Mouse (Mus musculus) macrophage (primary cell): ENCODE data around the gene Klhl29. TPM values are rescaled to one million over a fixed set of nuclear protein-coding genes. Genes with fewer than 3 reads are reported as not detected.

Experiments
- H3K27ac ChIP-seq: fragments of 350-480 bp; formaldehyde crosslinking; 2 replicates; pipeline ENCODE4 v1.9.0; 2021
- H3K36me3 ChIP-seq: fragments of 350-480 bp; formaldehyde crosslinking; 2 replicates; pipeline ENCODE4 v1.9.0; 2021; ENCODE audit errors: inconsistent target
- H3K4me3 ChIP-seq: fragments of 350-480 bp; formaldehyde crosslinking; 2 replicates; pipeline ENCODE4 v1.9.0; 2021; ENCODE audit errors: inconsistent target
- H3K79me2 ChIP-seq: fragments of 350-480 bp; formaldehyde crosslinking; 2 replicates; pipeline ENCODE4 v1.9.0; 2021; ENCODE audit errors: inconsistent target
- WGBS: methylation state at CpG from one replicate; pipeline ENCODE4 v1.1.7; 2026; ENCODE audit warnings: inconsistent platforms; ENCODE audit not compliant: missing documents; 5-methylcytosine and 5-hydroxymethylcytosine counted together
- polyA plus RNA-seq: library from polyadenylated mRNA; stranded (reverse); fragments of 250-400 nt; gene quantifications from 3 replicates; pipeline ENCODE4 v1.2.4, GENCODE M21; 2018; ENCODE audit warnings: inconsistent platforms

The Klhl29 gene
- polyA plus RNA-seq, 1 experiment from 2014 or later = not detected

DNA sequence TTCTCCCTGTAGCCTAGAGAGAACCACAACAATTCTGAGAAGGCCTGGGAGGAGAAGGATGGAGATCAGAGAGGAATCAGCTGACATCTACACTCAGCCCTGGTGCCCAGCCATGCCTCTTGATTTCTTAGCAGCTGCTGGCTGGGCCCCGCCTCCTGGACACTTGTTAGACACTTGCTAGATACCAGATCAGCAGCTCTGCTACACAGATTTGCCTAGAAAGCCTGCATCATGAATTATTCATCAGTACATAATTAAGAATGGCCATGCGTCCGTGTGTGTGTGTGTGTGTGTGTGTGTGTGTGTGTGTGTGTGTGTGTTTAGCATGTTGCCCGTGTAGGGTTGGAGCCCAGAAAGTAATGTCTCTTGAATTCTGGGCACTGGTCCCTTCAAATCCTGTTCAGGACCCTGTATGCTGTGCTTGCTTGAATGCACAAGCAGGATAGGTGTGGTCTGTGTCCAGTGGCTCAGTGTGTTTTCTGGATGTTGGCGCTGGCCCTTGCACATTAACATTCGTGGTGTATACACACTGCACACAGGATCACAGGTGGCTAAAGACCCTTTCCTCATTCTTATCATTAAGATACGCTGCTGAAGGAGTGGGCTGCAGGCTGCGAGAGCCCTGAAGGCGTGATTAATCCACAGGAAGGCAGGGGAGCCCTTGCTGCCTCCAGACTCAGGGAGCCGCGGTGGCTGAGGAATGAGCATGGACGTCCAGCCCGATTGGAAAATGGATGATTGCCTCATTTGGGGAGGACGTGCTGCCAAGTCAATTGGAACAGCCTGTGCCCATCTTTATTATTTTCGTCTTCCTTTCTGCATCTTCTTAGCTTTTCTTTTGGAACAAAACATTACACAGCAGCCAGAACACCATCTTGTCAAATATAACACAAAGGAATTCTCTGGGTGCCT is 159.4 kb downstream of the Klhl29 start:
- H3K27ac ChIP-seq = no peak overlapping the region
- 85% methylated on average over 13 of the region's 15 CpGs for WGBS
- H3K36me3 ChIP-seq = no peaks in the 10 kb centered on the region
- no peaks in the 10 kb centered on the region for H3K79me2 ChIP-seq
- H3K4me3 ChIP-seq = no peak overlapping the region

DNA sequence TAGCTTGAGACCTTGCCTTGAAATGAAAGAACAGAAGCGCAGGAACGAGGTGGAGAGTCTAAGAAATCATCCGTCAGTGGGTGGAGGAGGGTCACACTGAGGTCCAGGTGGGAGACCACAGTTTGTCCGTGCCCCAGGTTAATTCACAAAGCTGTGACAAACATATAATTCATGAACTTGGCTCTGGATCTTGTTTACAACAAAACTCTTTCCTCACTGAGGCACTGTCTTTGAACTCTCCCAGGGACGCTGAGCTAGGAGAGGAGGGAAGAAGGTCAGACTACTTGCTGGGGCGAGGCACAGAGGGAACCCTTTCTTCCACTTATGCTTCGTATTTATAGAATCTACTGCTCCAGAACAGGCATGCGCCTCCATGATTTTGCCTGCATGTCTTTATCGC is 161.2 kb downstream of the Klhl29 start:
- H3K36me3 ChIP-seq = no peaks in the 10 kb centered on the region
- H3K79me2 ChIP-seq = no peaks in the 10 kb centered on the region
- WGBS = 79% methylated on average over 9 of the region's 9 CpGs
- H3K4me3 ChIP-seq = no peak overlapping the region
- no peak overlapping the region for H3K27ac ChIP-seq

DNA sequence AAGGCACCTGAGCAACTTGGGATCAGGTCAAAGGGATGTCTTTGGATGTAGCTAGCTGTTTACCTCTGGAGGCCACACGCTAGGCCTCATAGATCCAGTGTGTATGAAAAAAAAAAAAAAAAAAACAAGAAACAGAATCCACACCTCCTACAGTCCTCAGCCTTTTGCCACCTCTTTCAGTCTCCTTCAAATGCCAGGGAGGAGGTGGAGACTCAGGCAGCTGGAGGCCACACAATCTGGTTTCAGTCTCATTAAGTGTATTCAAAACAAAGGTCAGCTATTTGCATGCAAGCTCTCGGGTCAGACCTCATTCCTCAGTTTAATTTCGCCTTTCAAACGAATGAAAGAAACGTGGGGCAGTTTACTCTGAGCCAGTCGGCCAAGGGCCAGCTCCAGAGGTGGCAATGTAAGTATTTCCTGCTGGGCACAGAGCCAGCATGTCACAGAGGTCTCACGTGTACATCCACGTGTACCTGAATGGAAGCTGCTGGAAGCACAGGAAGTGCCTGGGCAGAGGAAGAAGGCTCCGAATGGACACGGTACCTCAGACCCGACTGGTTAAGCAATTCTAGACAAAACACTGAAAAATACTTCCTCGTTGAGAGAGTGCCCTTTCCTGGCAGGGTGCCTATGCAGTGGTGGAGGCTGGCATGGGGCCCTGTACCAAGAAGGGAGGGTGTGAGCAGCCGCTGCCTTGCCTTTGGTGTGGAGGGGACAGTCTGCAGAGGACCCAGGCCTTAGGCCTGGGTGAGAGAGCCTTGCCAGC is 162.0 kb downstream of the Klhl29 start:
- H3K4me3 ChIP-seq = no peak overlapping the region
- H3K27ac ChIP-seq = no peak overlapping the region
- H3K79me2 ChIP-seq = no peaks in the 10 kb centered on the region
- no peaks in the 10 kb centered on the region for H3K36me3 ChIP-seq
- WGBS = 3% methylated on average over 12 of the region's 13 CpGs

DNA sequence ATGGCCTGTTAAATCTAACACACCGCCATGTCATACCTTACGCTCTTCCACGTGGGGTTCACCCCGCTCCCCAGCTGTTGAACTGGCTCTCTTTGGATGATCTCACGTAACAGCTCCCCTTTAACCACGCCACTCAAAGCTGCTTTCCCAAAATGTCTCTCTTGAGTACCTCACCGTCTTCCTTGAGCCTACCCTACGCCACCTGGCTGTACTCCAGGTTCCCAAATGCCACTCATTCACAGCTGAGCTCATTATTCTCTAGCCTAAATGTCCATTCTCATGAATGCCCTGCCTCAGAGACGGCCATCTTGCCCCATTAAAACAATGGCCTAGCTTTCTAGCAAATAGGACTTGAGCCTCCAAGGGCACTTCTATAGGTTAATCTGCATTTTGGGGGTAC is 163.6 kb downstream of the Klhl29 start:
- H3K4me3 ChIP-seq = no peak overlapping the region
- H3K79me2 ChIP-seq = no peaks in the 10 kb centered on the region
- no peaks in the 10 kb centered on the region for H3K36me3 ChIP-seq
- no peak overlapping the region for H3K27ac ChIP-seq
- WGBS = 92% methylated on average over 9 of the region's 9 CpGs

DNA sequence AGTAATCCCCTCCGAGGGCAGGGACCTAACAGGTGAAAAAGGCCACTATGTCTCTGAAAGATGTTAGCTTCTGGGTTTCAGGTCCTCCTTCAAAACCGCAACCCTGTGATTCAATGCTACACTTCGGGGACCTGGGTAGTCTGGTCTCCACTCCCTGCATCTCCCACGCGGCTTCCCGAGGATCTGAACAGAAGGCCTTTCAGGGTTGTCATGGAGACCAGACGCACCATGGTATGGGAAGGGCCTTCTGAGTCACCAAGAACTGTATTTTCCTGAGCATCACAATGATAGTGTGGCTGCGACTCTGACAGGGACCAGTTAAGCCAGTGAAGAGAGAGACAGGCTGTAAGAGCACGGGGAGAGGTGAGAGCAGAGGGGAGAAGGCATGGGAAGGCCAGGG is 164.7 kb downstream of the Klhl29 start:
- Histone ChIP-seq H3K79me2 (no peaks in the 10 kb centered on the region), H3K27ac (no peak overlapping the region), H3K36me3 (no peaks in the 10 kb centered on the region), H3K4me3 (no peak overlapping the region)
- WGBS = 89% methylated on average over 9 of the region's 9 CpGs

DNA sequence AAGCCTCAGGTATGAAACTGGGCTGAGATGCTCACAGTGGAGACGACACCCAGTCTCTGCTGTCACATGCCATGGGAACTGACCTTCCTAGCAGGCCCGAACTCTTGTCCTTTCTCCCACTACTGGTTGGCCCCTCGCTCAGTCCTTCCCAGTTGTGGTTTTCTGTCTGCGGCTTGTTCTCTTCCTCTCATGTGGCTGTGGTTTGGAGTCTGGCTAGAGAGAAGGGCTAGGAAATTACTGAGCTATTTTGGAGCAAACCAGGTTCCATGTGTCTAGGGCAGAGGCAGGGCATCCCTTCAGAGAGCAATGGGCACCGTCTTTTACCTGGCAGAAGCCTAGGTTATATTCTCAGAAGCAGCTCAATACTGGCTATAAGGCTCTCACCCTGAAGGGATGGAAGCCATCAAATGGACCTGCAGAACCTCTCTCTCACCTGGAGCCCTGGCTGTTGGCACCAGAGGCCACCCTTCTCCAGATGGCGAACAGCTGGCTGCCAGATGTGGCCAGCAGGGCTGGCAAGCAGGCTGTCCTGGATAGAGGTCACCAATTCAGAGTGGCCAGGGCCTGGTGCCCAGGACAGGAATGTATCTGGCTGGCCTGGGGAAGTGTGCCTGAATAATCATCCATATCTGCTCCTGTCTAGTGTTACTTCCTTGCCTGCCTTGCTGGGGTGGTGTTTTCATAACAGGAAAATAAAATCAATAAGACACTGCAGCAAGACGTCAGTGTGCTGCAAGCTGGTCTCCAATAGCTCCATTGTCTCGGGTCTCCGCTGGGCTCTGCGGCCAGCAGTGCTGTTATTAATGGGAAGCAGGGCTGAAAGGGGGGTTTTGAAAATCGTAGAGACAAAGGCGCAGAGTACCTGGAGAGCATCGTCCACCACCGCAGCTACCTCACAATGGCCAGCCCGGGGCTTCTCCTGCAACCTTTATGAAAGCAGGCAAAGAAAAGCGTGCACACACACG is 167.3 kb downstream of the Klhl29 start:
- Histone ChIP-seq H3K4me3 (no peak overlapping the region), H3K36me3 (no peaks in the 10 kb centered on the region), H3K27ac (no peak overlapping the region), H3K79me2 (no peaks in the 10 kb centered on the region)
- WGBS = 30% methylated on average over 17 of the region's 17 CpGs

DNA sequence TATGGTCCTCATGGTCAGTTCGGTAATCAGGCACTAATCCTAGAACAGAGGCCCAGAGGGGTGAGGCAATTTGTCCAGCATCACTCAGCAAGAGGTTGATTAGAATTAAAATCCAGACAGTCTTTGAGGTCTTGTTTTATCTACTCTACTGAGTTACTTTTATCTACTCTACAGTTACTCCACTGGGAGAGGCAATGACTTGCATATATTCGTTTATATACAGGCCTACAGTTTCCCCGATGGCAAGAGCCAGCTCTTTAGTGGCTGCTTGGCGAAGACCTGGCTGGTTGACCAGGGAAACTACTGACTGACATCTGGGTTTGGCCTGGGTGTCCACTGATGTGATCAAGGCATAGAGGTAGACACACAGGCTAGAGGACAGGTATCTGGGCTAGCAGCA is 168.3 kb downstream of the Klhl29 start:
- H3K4me3 ChIP-seq = no peak overlapping the region
- 50% methylated on average over 4 of the region's 4 CpGs for WGBS
- H3K36me3 ChIP-seq = no peaks in the 10 kb centered on the region
- no peaks in the 10 kb centered on the region for H3K79me2 ChIP-seq
- H3K27ac ChIP-seq = no peak overlapping the region

DNA sequence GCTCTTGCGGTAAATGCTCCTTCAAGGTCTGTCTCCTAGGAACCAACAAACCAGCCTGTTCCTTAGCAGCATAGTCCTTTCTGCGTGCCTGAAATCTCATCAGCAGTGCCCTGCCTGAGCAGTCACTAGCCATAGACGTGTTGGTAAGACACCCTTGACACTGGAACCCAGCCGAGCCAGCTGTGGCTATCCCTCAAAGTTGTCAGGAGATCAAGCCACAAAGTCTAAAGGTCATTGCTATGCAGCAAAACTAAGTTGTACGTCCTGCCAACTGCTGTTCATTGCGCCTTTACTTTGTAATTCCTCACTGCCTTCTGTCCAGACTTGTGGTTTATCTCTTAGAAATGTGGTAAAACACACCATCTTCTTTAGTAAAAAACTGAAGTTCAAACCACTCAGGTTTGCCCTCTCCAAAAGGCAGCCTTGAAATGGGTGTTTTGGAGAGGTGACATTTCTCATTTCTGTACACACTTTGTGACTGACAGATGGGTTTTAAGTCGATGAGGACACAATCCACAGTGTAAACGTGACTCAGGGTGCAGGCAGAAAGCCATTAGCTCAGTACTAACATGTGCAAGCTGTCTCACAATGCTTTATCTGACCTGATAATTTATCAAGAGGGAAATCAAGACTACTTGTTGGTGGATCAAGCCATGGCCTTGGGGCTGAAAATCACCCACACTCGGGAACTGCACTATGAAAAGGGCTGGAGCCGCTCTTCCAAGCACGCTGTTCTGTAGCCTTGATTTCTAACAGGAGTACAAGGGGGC is 171.2 kb downstream of the Klhl29 start:
- Histone ChIP-seq H3K27ac (no peak overlapping the region), H3K79me2 (no peaks in the 10 kb centered on the region), H3K36me3 (no peaks in the 10 kb centered on the region), H3K4me3 (no peak overlapping the region)
- 72% methylated on average over 11 of the region's 11 CpGs for WGBS

DNA sequence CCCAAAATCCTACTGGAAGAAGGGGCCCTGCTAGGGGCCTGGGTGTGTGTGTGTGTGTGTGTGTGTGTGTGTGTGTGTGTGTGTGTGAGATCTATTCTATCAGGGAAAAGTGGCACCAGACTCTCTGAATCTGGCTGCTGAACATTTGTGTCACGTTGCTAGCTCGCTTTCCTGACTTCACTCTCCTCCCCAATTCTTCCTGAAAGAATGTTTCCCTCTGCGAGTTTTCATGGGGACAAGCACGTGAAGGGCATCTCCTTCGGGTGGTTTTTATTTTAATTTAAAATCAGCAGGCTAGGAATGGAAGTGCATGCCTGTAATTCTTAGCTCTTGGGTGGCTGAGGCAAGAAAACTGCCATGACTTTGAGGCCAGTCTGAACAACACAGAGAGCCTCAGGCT is 172.1 kb downstream of the Klhl29 start:
- WGBS = 75% methylated on average over 5 of the region's 5 CpGs
- Histone ChIP-seq H3K4me3 (no peak overlapping the region), H3K79me2 (no peaks in the 10 kb centered on the region), H3K36me3 (no peaks in the 10 kb centered on the region), H3K27ac (no peak overlapping the region)

DNA sequence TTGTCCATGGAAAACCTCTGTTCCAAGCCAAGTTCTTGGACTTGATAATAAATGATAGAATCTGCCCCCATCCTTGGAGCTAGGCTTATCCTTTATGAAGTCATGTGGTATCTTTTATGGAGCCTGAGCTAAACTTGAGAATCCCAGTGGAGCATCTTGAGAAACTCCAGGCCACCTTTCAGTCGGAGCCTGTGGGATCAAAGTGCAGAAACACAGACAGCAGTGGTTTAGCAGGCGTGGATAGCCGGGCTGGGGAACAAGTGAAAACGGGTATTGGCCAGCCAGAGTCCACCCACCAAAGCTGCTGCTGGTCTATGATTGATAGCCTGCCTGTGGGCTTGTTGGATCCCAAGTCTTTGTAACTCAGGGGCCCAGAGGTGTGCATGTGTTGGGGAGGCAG is 177.2 kb downstream of the Klhl29 start:
- H3K79me2 ChIP-seq = no peaks in the 10 kb centered on the region
- no peak overlapping the region for H3K27ac ChIP-seq
- 59% methylated on average over 4 of the region's 4 CpGs for WGBS

DNA sequence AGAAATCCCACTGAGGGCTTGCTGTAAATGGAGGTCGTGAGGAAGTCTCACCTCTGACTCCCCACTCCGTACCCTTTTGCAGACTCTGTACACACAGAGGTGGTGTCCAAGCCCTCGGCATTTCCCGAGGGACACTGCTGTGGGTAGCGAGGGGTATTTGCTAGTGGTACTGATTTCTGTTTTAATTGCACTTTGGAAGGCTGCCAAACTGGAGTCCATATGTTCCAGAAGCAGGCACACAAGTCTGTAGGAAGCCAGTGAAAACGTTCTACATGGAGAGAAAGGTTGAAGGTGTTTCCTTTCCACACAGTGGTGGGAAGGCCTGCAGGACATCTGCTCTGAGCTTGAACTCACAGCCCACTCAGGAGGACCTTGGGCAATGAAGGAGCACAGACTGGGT is 181.3 kb downstream of the Klhl29 start:
- no peaks in the 10 kb centered on the region for H3K36me3 ChIP-seq
- H3K27ac ChIP-seq = no peak overlapping the region
- 89% methylated on average over 6 of the region's 6 CpGs for WGBS
- no peaks in the 10 kb centered on the region for H3K79me2 ChIP-seq
- no peak overlapping the region for H3K4me3 ChIP-seq

More for the DNA sequence above, 177.2 kb downstream of the Klhl29 start:
- Histone ChIP-seq H3K4me3 (no peak overlapping the region), H3K36me3 (no peaks in the 10 kb centered on the region)

DNA sequence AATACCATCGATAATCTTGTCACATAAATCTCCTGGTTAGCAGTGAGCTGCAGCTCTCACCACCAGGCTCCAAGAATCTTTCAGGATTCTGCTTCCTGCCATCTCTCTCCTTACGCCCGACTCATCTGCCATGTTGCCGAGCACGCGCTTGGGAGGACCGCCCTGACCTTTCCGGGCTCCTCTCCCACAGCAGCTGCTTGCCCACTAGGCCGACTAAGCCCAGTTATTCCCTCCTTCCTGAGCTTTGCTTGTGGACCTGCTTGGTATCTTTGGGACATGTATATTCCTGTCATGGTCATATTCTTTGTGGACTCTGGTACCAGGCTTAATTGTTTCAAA is 183.1 kb downstream of the Klhl29 start:
- no peak overlapping the region for H3K27ac ChIP-seq
- no peaks in the 10 kb centered on the region for H3K36me3 ChIP-seq
- no peaks in the 10 kb centered on the region for H3K79me2 ChIP-seq
- no peak overlapping the region for H3K4me3 ChIP-seq
- WGBS = 91% methylated on average over 9 of the region's 9 CpGs

DNA sequence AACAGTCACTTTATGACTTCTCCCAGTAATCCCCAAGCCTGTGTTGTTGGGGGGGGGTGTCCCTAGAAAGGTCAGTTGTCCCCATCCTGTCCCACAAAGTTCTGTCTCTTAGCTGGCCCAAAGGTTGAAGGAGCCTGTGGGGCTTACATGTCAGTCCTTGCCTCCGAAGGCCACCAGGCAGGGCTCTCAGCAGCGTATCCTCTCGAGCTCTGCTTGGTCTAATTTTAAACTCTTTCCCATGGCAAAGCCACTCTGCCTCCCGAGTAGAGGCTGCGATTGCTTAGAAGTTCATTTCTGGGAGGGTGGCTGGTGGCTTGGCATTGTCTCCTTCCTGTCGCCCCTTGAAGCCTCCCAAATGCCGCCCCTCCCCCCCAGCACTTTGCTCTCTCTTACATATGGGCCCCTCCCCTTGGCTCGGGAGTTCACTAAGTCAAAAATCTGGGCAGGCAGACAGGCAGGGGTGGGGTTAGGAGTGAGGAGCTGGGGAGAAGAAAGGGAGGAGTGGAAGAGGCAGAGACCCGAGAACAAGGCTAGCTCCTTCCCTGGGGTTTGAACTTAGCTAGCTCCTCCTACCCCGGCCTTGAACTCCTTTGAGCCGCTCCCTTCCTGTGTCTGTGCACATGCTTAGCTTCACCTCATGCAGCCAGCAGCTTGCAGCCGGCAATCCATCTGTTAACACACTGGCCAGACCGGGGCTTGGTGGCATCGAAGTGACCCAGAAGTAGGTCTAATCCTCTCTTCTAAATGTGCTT is 183.7 kb downstream of the Klhl29 start:
- Histone ChIP-seq H3K36me3 (no peaks in the 10 kb centered on the region), H3K79me2 (no peaks in the 10 kb centered on the region), H3K27ac (no peak overlapping the region), H3K4me3 (no peak overlapping the region)
- 32% methylated on average over 14 of the region's 14 CpGs for WGBS
